21 mouse cellular contexts compared by ENCODE assay signal in genomic region chr13:39928573-39928972, GRCm38 (mm10).
DNase-seq lines count a peak whose midpoint lies in the region; ATAC-seq and TF ChIP-seq lines count a peak whose summit lies in the region.
"Had no signal": no experiment of that assay in that cellular context is flagged by ENCODE, and none has a peak within 500 bp of the region (broad histone marks: within the 10 kb centered on the region; RNA-seq: fewer than 3 reads in every experiment).

No protein-coding gene starts in this region.

- in situ Hi-C loops in ES-E14 (cut with MboI; ENCODE audit: low sequenced_read_pairs in 2 of 2, unreplicated experiment in 2 of 2), result no loop called here

- no peak overlapping the region for H3K9ac ChIP-seq in embryonic facial prominence, embryonic 14.5 days (ENCODE audit: low read depth, low read length)
- H3K9ac ChIP-seq in ES-E14 (ENCODE audit: insufficient read depth, low read depth, low read length, poor library complexity, severe bottlenecking), result no peak overlapping the region
- H3K9ac ChIP-seq: embryonic facial prominence, embryonic 13.5 days; forebrain, embryonic 13.5 days; forebrain, embryonic 15.5 days; forebrain, postnatal 0 days had no signal

- H3K27me3 ChIP-seq in embryonic facial prominence, embryonic 14.5 days (replicated peaks; ENCODE audit: control insufficient read depth, insufficient read depth, low read length), result no peaks in the 10 kb centered on the region
- H3K27me3 ChIP-seq in embryonic facial prominence, embryonic 10.5 days (replicated peaks; ENCODE audit: low read depth, poor library complexity, severe bottlenecking), result no peaks in the 10 kb centered on the region
- no peaks in the 10 kb centered on the region for H3K27me3 ChIP-seq in thymus, adult 2 months (ENCODE audit: control insufficient read depth, insufficient read depth, low read length)
- H3K27me3 ChIP-seq: CH12.LX; embryonic facial prominence, embryonic 13.5 days; forebrain, embryonic 13.5 days; forebrain, embryonic 15.5 days had no signal

- no peaks in the 10 kb centered on the region for H3K9me3 ChIP-seq in embryonic facial prominence, embryonic 14.5 days (ENCODE audit: control insufficient read depth, low read length)
- H3K9me3 ChIP-seq in embryonic facial prominence, embryonic 10.5 days, result no peaks in the 10 kb centered on the region
- no peaks in the 10 kb centered on the region for H3K9me3 ChIP-seq in ES-E14 (ENCODE audit: control insufficient read depth, insufficient read depth, low read depth, low read length)
- H3K9me3 ChIP-seq: embryonic facial prominence, embryonic 13.5 days; forebrain, embryonic 13.5 days; forebrain, embryonic 15.5 days had no signal

- H3K36me3 ChIP-seq in embryonic facial prominence, embryonic 14.5 days (ENCODE audit: control insufficient read depth, insufficient read depth, low read length), result no peaks in the 10 kb centered on the region
- H3K36me3 ChIP-seq in embryonic facial prominence, embryonic 10.5 days (replicated peaks), result no peaks in the 10 kb centered on the region
- H3K36me3 ChIP-seq in ES-E14 (ENCODE audit: control insufficient read depth, insufficient read depth, low read length, poor library complexity, severe bottlenecking), result no peaks in the 10 kb centered on the region
- H3K36me3 ChIP-seq in thymus, adult 2 months (ENCODE audit: control insufficient read depth, insufficient read depth, low read length), result no peaks in the 10 kb centered on the region
- H3K36me3 ChIP-seq: embryonic facial prominence, embryonic 13.5 days; forebrain, embryonic 15.5 days had no signal

- no peak for TF ChIP-seq CTCF in thymus, adult 2 months (IDR thresholded peaks at IDR 0.05; ENCODE audit: borderline replicate concordance, control insufficient read depth, extremely low read depth, insufficient read depth, low read length, poor library complexity)

- no peak overlapping the region for H3K4me3 ChIP-seq in embryonic facial prominence, embryonic 14.5 days (ENCODE audit: low read depth, low read length)
- no peak overlapping the region for H3K4me3 ChIP-seq in embryonic facial prominence, embryonic 10.5 days
- no peak overlapping the region for H3K4me3 ChIP-seq in ES-E14 (ENCODE audit: insufficient read depth in 1 of 2, low read depth in 1 of 2, low read length in 2 of 2, poor library complexity in 1 of 2, severe bottlenecking in 1 of 2)
- H3K4me3 ChIP-seq in thymus, adult 2 months (ENCODE audit: control insufficient read depth, insufficient read depth, low read length), result no peak overlapping the region
- H3K4me3 ChIP-seq: embryonic facial prominence, embryonic 13.5 days; forebrain, embryonic 13.5 days; forebrain, embryonic 15.5 days had no signal

- no peak overlapping the region for H3K4me2 ChIP-seq in embryonic facial prominence, embryonic 14.5 days (ENCODE audit: low read depth, low read length)
- H3K4me2 ChIP-seq: embryonic facial prominence, embryonic 13.5 days; forebrain, embryonic 13.5 days; forebrain, embryonic 15.5 days had no signal

- DNase-seq in embryonic facial prominence, embryonic 14.5 days (ENCODE audit: low spot score), result peak; percentile 39
- DNase-seq in embryonic facial prominence, embryonic 10.5 days (ENCODE audit: low spot score), result no peak
- no peak for DNase-seq in ES-E14 (ENCODE audit: low read depth, low spot score)
- DNase-seq in ZHBTc4 (ENCODE audit: low read depth, low spot score), result peak; percentile 46
- no peak for DNase-seq in cerebellum, adult 9-10 months
- no peak for DNase-seq in thymus, adult 2 months
- DNase-seq: adrenal gland, adult 2 months; adrenal gland, postnatal 10 days; adrenal gland, postnatal 25 days; B cell, adult 2 months; cerebellum, adult 11 months; cerebellum, adult 18-20 months; cerebellum, adult 8-10 months; cerebellum, postnatal 10 days; cerebellum, postnatal 25 days; forebrain, postnatal 0 days had no signal

- no peak for TF ChIP-seq POLR2A in thymus, adult 2 months (IDR thresholded peaks at IDR 0.05; ENCODE audit: control insufficient read depth, extremely low read depth, insufficient read depth, low read length, poor library complexity)

- 68% methylated on average over 7 of the region's 7 CpGs for WGBS in embryonic facial prominence, embryonic 14.5 days
- WGBS in embryonic facial prominence, embryonic 10.5 days, result 90% methylated on average over 7 of the region's 7 CpGs
- 79% methylated on average over 7 of the region's 7 CpGs for WGBS in thymus, adult 2 months

- no peaks in the 10 kb centered on the region for H3K4me1 ChIP-seq in embryonic facial prominence, embryonic 14.5 days (ENCODE audit: control insufficient read depth, insufficient read depth, low read length)
- no peaks in the 10 kb centered on the region for H3K4me1 ChIP-seq in embryonic facial prominence, embryonic 10.5 days
- peaks cover 0 to 2% of the 10 kb centered on the region in 2 experiments; a peak in 1 of 4 replicates for H3K4me1 ChIP-seq in ES-E14 (ENCODE audit: control insufficient read depth in 2 of 2, insufficient read depth in 2 of 2, low read length in 2 of 2, poor library complexity in 1 of 2)
- H3K4me1 ChIP-seq in thymus, adult 2 months (replicated peaks; ENCODE audit: control insufficient read depth, insufficient read depth, low read length), result no peaks in the 10 kb centered on the region
- H3K4me1 ChIP-seq: embryonic facial prominence, embryonic 13.5 days; forebrain, embryonic 13.5 days; forebrain, embryonic 15.5 days had no signal

- ATAC-seq in embryonic facial prominence, embryonic 14.5 days (ENCODE audit: low read depth), result no peak
- ATAC-seq: CD4-positive, CD25-positive, alpha-beta regulatory T cell, adult 4 months; forebrain, embryonic 13.5 days; forebrain, embryonic 15.5 days; forebrain, postnatal 0 days had no signal

- H3K27ac ChIP-seq in embryonic facial prominence, embryonic 14.5 days (replicated peaks; ENCODE audit: low read depth, low read length), result no peak overlapping the region
- no peak overlapping the region for H3K27ac ChIP-seq in embryonic facial prominence, embryonic 10.5 days (replicated peaks)
- no peak overlapping the region for H3K27ac ChIP-seq in ES-E14 (ENCODE audit: insufficient read depth, low read depth, low read length, poor library complexity, severe bottlenecking)
- no peak overlapping the region for H3K27ac ChIP-seq in thymus, adult 2 months (ENCODE audit: control insufficient read depth, insufficient read depth, low read length)
- H3K27ac ChIP-seq: embryonic facial prominence, embryonic 13.5 days; forebrain, embryonic 13.5 days; forebrain, embryonic 15.5 days had no signal

TF ChIP-seq in ES-E14, 5 proteins besides CTCF, POLR2A, EP300 and RAD21:
- TF ChIP-seq HCFC1 (IDR thresholded peaks at IDR 0.05; ENCODE audit: borderline replicate concordance, insufficient read depth, low read length) (no peak), MAFK (IDR thresholded peaks at IDR 0.05; ENCODE audit: insufficient read depth, low read depth, low read length) (peak; percentile 93)
TF ChIP-seq in ES-E14: peak in this region for 1.

Comparison
In these comparisons a context has a peak if more than half of its experiments do, and no peak if none do; other contexts are left out.
1. DNase-seq: peak in embryonic facial prominence, embryonic 14.5 days (single experiment) and ZHBTc4 (single experiment); none in embryonic facial prominence, embryonic 10.5 days (single experiment), ES-E14 (single experiment), cerebellum, adult 9-10 months (single experiment) and thymus, adult 2 months (single experiment).